Comparison of ENCODE assay signal across 16 mouse cellular contexts in genomic region chr17:44743780-44744179, GRCm38 (mm10). TPM values are rescaled to one million over a fixed set of nuclear protein-coding genes. Genes with fewer than 3 reads are reported as not detected.
A peak's percentile ranks its signal among the peaks of the same experiment; 100 is the strongest.
DNase-seq lines count a peak whose midpoint lies in the region; ATAC-seq and TF ChIP-seq lines count a peak whose summit lies in the region.
"Had no signal": no experiment of that assay in that cellular context is flagged by ENCODE, and none has a peak within 500 bp of the region (broad histone marks: within the 10 kb centered on the region; RNA-seq: fewer than 3 reads in every experiment).

No protein-coding gene starts in this region.

- no peak overlapping the region for H3K9ac ChIP-seq in heart, postnatal 0 days (replicated peaks; ENCODE audit: low read depth, low read length)
- H3K9ac ChIP-seq in midbrain, postnatal 0 days (replicated peaks; ENCODE audit: low read length, poor library complexity, severe bottlenecking): no peak overlapping the region
- H3K9ac ChIP-seq in midbrain, embryonic 11.5 days (ENCODE audit: low read length): no peak overlapping the region
- no peak overlapping the region for H3K9ac ChIP-seq in hindbrain, embryonic 12.5 days
- H3K9ac ChIP-seq: embryonic facial prominence, embryonic 15.5 days; hindbrain, embryonic 13.5 days; kidney, embryonic 15.5 days; liver, embryonic 13.5 days had no signal

- no peak overlapping the region for H3K4me2 ChIP-seq in heart, postnatal 0 days (ENCODE audit: low read depth, low read length)
- no peak overlapping the region for H3K4me2 ChIP-seq in midbrain, postnatal 0 days (ENCODE audit: low read depth, low read length, poor library complexity, severe bottlenecking)
- no peak overlapping the region for H3K4me2 ChIP-seq in midbrain, embryonic 11.5 days
- H3K4me2 ChIP-seq in hindbrain, embryonic 12.5 days (replicated peaks): no peak overlapping the region
- H3K4me2 ChIP-seq: embryonic facial prominence, embryonic 15.5 days; hindbrain, embryonic 13.5 days; kidney, embryonic 15.5 days; liver, embryonic 13.5 days had no signal

- no peaks in the 10 kb centered on the region for H3K36me3 ChIP-seq in heart, postnatal 0 days (replicated peaks; ENCODE audit: control insufficient read depth, insufficient read depth, low read length)
- H3K36me3 ChIP-seq in midbrain, postnatal 0 days (ENCODE audit: insufficient read depth, low read length): no peaks in the 10 kb centered on the region
- no peaks in the 10 kb centered on the region for H3K36me3 ChIP-seq in midbrain, embryonic 11.5 days (ENCODE audit: control insufficient read depth, insufficient read depth, low read length)
- no peaks in the 10 kb centered on the region for H3K36me3 ChIP-seq in hindbrain, embryonic 12.5 days
- H3K36me3 ChIP-seq: embryonic facial prominence, embryonic 15.5 days; heart, embryonic 10.5 days; hindbrain, embryonic 13.5 days; kidney, embryonic 15.5 days; liver, embryonic 13.5 days; midbrain, embryonic 10.5 days had no signal

- peak; percentile 40 for TF ChIP-seq CTCF in heart, postnatal 0 days (IDR thresholded peaks at IDR 0.05; ENCODE audit: low read depth)
- peak; percentile 51 for TF ChIP-seq CTCF in midbrain, postnatal 0 days (IDR thresholded peaks at IDR 0.05)
- peak; percentile 39; the same call in 1 of the 2 replicates for TF ChIP-seq CTCF in embryonic fibroblast, embryonic 13.5 days (IDR thresholded peaks at IDR 0.05; ENCODE audit: borderline replicate concordance, insufficient read depth, low read length)

- DNase-seq in heart, postnatal 0 days (ENCODE audit: low spot score): no peak
- DNase-seq in heart, adult 11 months: no peak
- no peak for DNase-seq in midbrain, postnatal 0 days (ENCODE audit: low spot score)
- no peak for DNase-seq in midbrain, embryonic 11.5 days (ENCODE audit: low spot score, missing footprints)
- no peak for DNase-seq in adrenal gland, postnatal 14 days
- DNase-seq in ovary, adult 18-20 months (ENCODE audit: low spot score): no peak
- DNase-seq: cerebellum, postnatal 25 days; liver, embryonic 13.5 days had no signal

- no peak for TF ChIP-seq POLR2A in embryonic fibroblast, embryonic 13.5 days (IDR thresholded peaks at IDR 0.05; ENCODE audit: low read depth, low read length)

- H3K4me1 ChIP-seq in heart, postnatal 0 days (ENCODE audit: control insufficient read depth, insufficient read depth): no peaks in the 10 kb centered on the region
- no peaks in the 10 kb centered on the region for H3K4me1 ChIP-seq in midbrain, postnatal 0 days (ENCODE audit: insufficient read depth, low read length)
- H3K4me1 ChIP-seq in midbrain, embryonic 11.5 days (ENCODE audit: control insufficient read depth, insufficient read depth, low read length): no peaks in the 10 kb centered on the region
- peaks cover 2% of the 10 kb centered on the region; the same call in 1 of the 2 replicates for H3K4me1 ChIP-seq in embryonic fibroblast, embryonic 13.5 days (ENCODE audit: control insufficient read depth, insufficient read depth, low read length)
- H3K4me1 ChIP-seq in hindbrain, embryonic 12.5 days: no peaks in the 10 kb centered on the region
- H3K4me1 ChIP-seq: heart, embryonic 10.5 days; hindbrain, embryonic 13.5 days; kidney, embryonic 15.5 days; liver, embryonic 13.5 days; midbrain, embryonic 10.5 days had no signal

- no peak overlapping the region for H3K4me3 ChIP-seq in heart, postnatal 0 days (ENCODE audit: low read depth, low read length)
- H3K4me3 ChIP-seq in midbrain, postnatal 0 days (ENCODE audit: low read depth, low read length): no peak overlapping the region
- no peak overlapping the region for H3K4me3 ChIP-seq in midbrain, embryonic 11.5 days (ENCODE audit: low read depth, low read length)
- no peak overlapping the region for H3K4me3 ChIP-seq in embryonic fibroblast, embryonic 13.5 days (ENCODE audit: insufficient read depth, low read length)
- no peak overlapping the region for H3K4me3 ChIP-seq in hindbrain, embryonic 12.5 days
- H3K4me3 ChIP-seq: embryonic facial prominence, embryonic 15.5 days; heart, embryonic 10.5 days; hindbrain, embryonic 13.5 days; kidney, embryonic 15.5 days; liver, embryonic 13.5 days; midbrain, embryonic 10.5 days had no signal

- H3K27me3 ChIP-seq in heart, postnatal 0 days (ENCODE audit: control insufficient read depth, insufficient read depth, low read length): peaks cover 16% of the 10 kb centered on the region
- H3K27me3 ChIP-seq in midbrain, postnatal 0 days (ENCODE audit: insufficient read depth, low read length): peaks cover 17% of the 10 kb centered on the region
- H3K27me3 ChIP-seq in midbrain, embryonic 11.5 days (ENCODE audit: control insufficient read depth, insufficient read depth, low read length): peaks cover 11% of the 10 kb centered on the region
- H3K27me3 ChIP-seq in hindbrain, embryonic 12.5 days: peaks cover 22% of the 10 kb centered on the region

- no peak for ATAC-seq in heart, postnatal 0 days (ENCODE audit: insufficient read depth, low read depth)
- ATAC-seq in midbrain, postnatal 0 days (ENCODE audit: low FRiP score): no peak
- no peak for ATAC-seq in midbrain, embryonic 11.5 days (ENCODE audit: low FRiP score)
- no peak for ATAC-seq in hindbrain, embryonic 12.5 days (ENCODE audit: low FRiP score)
- ATAC-seq: forebrain, embryonic 16.5 days had no signal

- H3K27ac ChIP-seq in heart, postnatal 0 days (ENCODE audit: low read depth): no peak overlapping the region
- no peak overlapping the region for H3K27ac ChIP-seq in midbrain, postnatal 0 days (ENCODE audit: low read depth, low read length)
- H3K27ac ChIP-seq in midbrain, embryonic 11.5 days (ENCODE audit: low read depth, low read length): no peak overlapping the region
- no peak overlapping the region for H3K27ac ChIP-seq in embryonic fibroblast, embryonic 13.5 days (ENCODE audit: insufficient read depth, low read length)
- no peak overlapping the region for H3K27ac ChIP-seq in hindbrain, embryonic 12.5 days
- H3K27ac ChIP-seq: embryonic facial prominence, embryonic 15.5 days; heart, embryonic 10.5 days; hindbrain, embryonic 13.5 days; kidney, embryonic 15.5 days; liver, embryonic 13.5 days; midbrain, embryonic 10.5 days had no signal

- TF ChIP-seq EP300 in heart, postnatal 0 days (IDR thresholded peaks at IDR 0.05; ENCODE audit: low read depth): no peak

- WGBS in heart, postnatal 0 days: 53% methylated on average over 3 of the region's 3 CpGs
- WGBS in midbrain, postnatal 0 days: 60% methylated on average over 3 of the region's 3 CpGs
- WGBS in midbrain, embryonic 11.5 days: 61% methylated on average over 3 of the region's 3 CpGs
- WGBS in hindbrain, embryonic 12.5 days: 60% methylated on average over 3 of the region's 3 CpGs

- H3K9me3 ChIP-seq in heart, postnatal 0 days (replicated peaks; ENCODE audit: control insufficient read depth, low read length): no peaks in the 10 kb centered on the region
- H3K9me3 ChIP-seq in midbrain, postnatal 0 days (ENCODE audit: low read length): no peaks in the 10 kb centered on the region
- H3K9me3 ChIP-seq in midbrain, embryonic 11.5 days (ENCODE audit: control insufficient read depth, low read length): no peaks in the 10 kb centered on the region
- no peaks in the 10 kb centered on the region for H3K9me3 ChIP-seq in hindbrain, embryonic 12.5 days (replicated peaks)
- H3K9me3 ChIP-seq: embryonic facial prominence, embryonic 15.5 days; heart, embryonic 10.5 days; hindbrain, embryonic 13.5 days; kidney, embryonic 15.5 days; liver, embryonic 13.5 days; midbrain, embryonic 10.5 days had no signal

RNA-seq across cellular contexts. Expression of gene Supt3, which starts 33.2 kb away (rescaled TPM):
- 4.3 and 7.2 TPM in 2 replicates for total RNA-seq in heart, postnatal 0 days (2014; rRNA removed; ENCODE audit: low replicate concordance)
- polyA plus RNA-seq in heart, postnatal 0 days (2015; fragmentation: Nextera tagmentation; extraction: Ambion mirVana): 19.5 and 20.0 TPM in 2 replicates
- total RNA-seq in midbrain, postnatal 0 days (2014; rRNA removed): 4.4 and 5.7 TPM in 2 replicates
- 23.3 and 24.0 TPM in 2 replicates for polyA plus RNA-seq in midbrain, postnatal 0 days (2015; fragmentation: Nextera tagmentation; extraction: Ambion mirVana)
- 27.0 and 33.6 TPM in 2 replicates for polyA plus RNA-seq in midbrain, embryonic 11.5 days (2014; fragmentation: Nextera tagmentation; extraction: Ambion mirVana)
- polyA plus RNA-seq in embryonic fibroblast, embryonic 13.5 days (2011; ENCODE audit: insufficient read length, low read depth, missing spikeins): 20.5 and 20.7 TPM in 2 replicates
- 20.7 and 22.3 TPM in 2 replicates for total RNA-seq in adrenal gland, postnatal 14 days (2021)
- 26.2 and 26.9 TPM in 2 replicates for polyA plus RNA-seq in hindbrain, embryonic 12.5 days (2016; fragmentation: Nextera tagmentation; extraction: Ambion mirVana)
